Mouse (Mus musculus) intestine, embryonic 14.5 days (tissue): ENCODE measurements at regions not wholly inside any gene's neighbourhood (a gene's known extent, or its start where the extent isn't known, plus 50 kb on each side); places are given as distances from the start of the nearest gene placed in this dataset.

Experiments used
- ATAC-seq: fragments of 200-750 bp; cut with Nextera tagmentation; replicated peaks from 2 replicates; pipeline ENCODE4 v1.8.0; 2017; ENCODE audit warnings: low read depth, moderate number of reproducible peaks, moderate TSS enrichment, moderate library complexity; ENCODE audit not compliant: low FRiP score, low TSS enrichment
- DNase-seq: peaks from one replicate; pipeline ENCODE4 v3.0.0-alpha.2; 2018; ENCODE audit warnings: low spot score
- H3K27ac ChIP-seq: fragments of 300-500 bp; sonication (generic); 2 replicates; pipeline ENCODE4 v1.5.1; 2014; ENCODE audit warnings: low read depth, mild to moderate bottlenecking, control low read depth
- H3K27me3 ChIP-seq: fragments of 300-500 bp; sonication (generic); replicated peaks from 2 replicates; pipeline ENCODE4 v1.6.1; 2014; ENCODE audit warnings: low read length, control low read depth; ENCODE audit not compliant: control insufficient read depth, insufficient read depth
- H3K36me3 ChIP-seq: fragments of 300-500 bp; sonication (generic); 2 replicates; pipeline ENCODE4 v1.6.1; 2014; ENCODE audit warnings: low read length, control low read depth; ENCODE audit not compliant: control insufficient read depth, insufficient read depth
- H3K4me1 ChIP-seq: fragments of 300-500 bp; sonication (generic); replicated peaks from 2 replicates; pipeline ENCODE4 v1.6.1; 2014; ENCODE audit warnings: low read length, control low read depth, mixed read lengths; ENCODE audit not compliant: control insufficient read depth, insufficient read depth
- H3K4me2 ChIP-seq: fragments of 300-500 bp; sonication (generic); 2 replicates; pipeline ENCODE4 v1.6.1; 2014; ENCODE audit warnings: low read length
- H3K4me3 ChIP-seq: fragments of 300-500 bp; sonication (generic); 2 replicates; pipeline ENCODE4 v1.5.1; 2014; ENCODE audit warnings: low read depth, low read length, control low read depth, mixed read lengths
- H3K9ac ChIP-seq: fragments of 300-500 bp; sonication (generic); 2 replicates; pipeline ENCODE4 v1.6.1; 2014; ENCODE audit warnings: mild to moderate bottlenecking, low read length
- H3K9me3 ChIP-seq: fragments of 300-500 bp; sonication (generic); 2 replicates; pipeline ENCODE4 v1.6.1; 2016; ENCODE audit warnings: low read length, control low read depth; ENCODE audit not compliant: control insufficient read depth
- whole genome bisulfite sequencing: fragments of 180-500 bp; shearing (Covaris S2); extraction: QIAGEN DNeasy Blood & Tissue Kit; methylation state at CpG from one replicate; pipeline ENCODE4 v1.1.7; 2014; 5-methylcytosine and 5-hydroxymethylcytosine counted together

GRCm38 (mm10) chr8:10831277-10831676 is 177.0 kb downstream of the Irs2 start:
- no peak overlapping the region for H3K4me2 ChIP-seq
- 77% methylated on average over 6 of the region's 6 CpGs for WGBS
- no peaks in the 10 kb centered on the region for H3K36me3 ChIP-seq
- no peak overlapping the region for H3K27ac ChIP-seq
- no peaks in the 10 kb centered on the region for H3K9me3 ChIP-seq
- H3K4me3 ChIP-seq, result no peak overlapping the region
- no peak overlapping the region for H3K9ac ChIP-seq
- no peaks in the 10 kb centered on the region for H3K27me3 ChIP-seq
- DNase-seq (no peak), ATAC-seq (no peak)
- no peaks in the 10 kb centered on the region for H3K4me1 ChIP-seq

- Histone ChIP-seq H3K4me3 (no peak overlapping the region), H3K9ac (no peak overlapping the region), H3K36me3 (no peaks in the 10 kb centered on the region), H3K4me2 (no peak overlapping the region), H3K27me3 (no peaks in the 10 kb centered on the region), H3K4me1 (no peaks in the 10 kb centered on the region), H3K9me3 (no peaks in the 10 kb centered on the region), H3K27ac (no peak overlapping the region)
- WGBS, result 96% methylated on average over 10 of the region's 10 CpGs
- DNase-seq (no peak), ATAC-seq (no peak)
Measured at GRCm38 (mm10) chr8:10830835-10831234, 177.4 kb downstream of the Irs2 start.

- WGBS, result 29% methylated on average over 9 of the region's 9 CpGs
Measured at GRCm38 (mm10) chr8:10828580-10828979, 179.7 kb downstream of the Irs2 start.

GRCm38 (mm10) chr8:10827560-10827959 is 180.7 kb downstream of the Irs2 start:
- no peak overlapping the region for H3K9ac ChIP-seq
- DNase-seq (no peak), ATAC-seq (no peak)
- H3K9me3 ChIP-seq, result no peaks in the 10 kb centered on the region
- H3K4me3 ChIP-seq, result no peak overlapping the region
- no peak overlapping the region for H3K27ac ChIP-seq
- no peaks in the 10 kb centered on the region for H3K27me3 ChIP-seq
- no peaks in the 10 kb centered on the region for H3K4me1 ChIP-seq
- WGBS, result 81% methylated on average over 6 of the region's 6 CpGs
- H3K4me2 ChIP-seq, result no peak overlapping the region
- H3K36me3 ChIP-seq, result no peaks in the 10 kb centered on the region

More at GRCm38 (mm10) chr8:10828580-10828979, 179.7 kb downstream of the Irs2 start:
- Histone ChIP-seq H3K36me3 (no peaks in the 10 kb centered on the region), H3K27me3 (no peaks in the 10 kb centered on the region), H3K9ac (no peak overlapping the region), H3K4me3 (no peak overlapping the region), H3K9me3 (no peaks in the 10 kb centered on the region), H3K27ac (no peak overlapping the region), H3K4me2 (no peak overlapping the region), H3K4me1 (no peaks in the 10 kb centered on the region)
- ATAC-seq (no peak), DNase-seq (no peak)

- H3K27me3 ChIP-seq, result no peaks in the 10 kb centered on the region
Measured at GRCm38 (mm10) chr8:10825981-10826380, 182.3 kb downstream of the Irs2 start.

GRCm38 (mm10) chr8:10825192-10825926 is 182.9 kb downstream of the Irs2 start:
- Histone ChIP-seq H3K9me3 (no peaks in the 10 kb centered on the region), H3K36me3 (no peaks in the 10 kb centered on the region), H3K27ac (no peak overlapping the region), H3K27me3 (no peaks in the 10 kb centered on the region), H3K4me1 (no peaks in the 10 kb centered on the region), H3K9ac (no peak overlapping the region), H3K4me2 (no peak overlapping the region), H3K4me3 (no peak overlapping the region)
- DNase-seq, result no peak
- WGBS, result 75% methylated on average over 10 of the region's 10 CpGs
- no peak for ATAC-seq

More at GRCm38 (mm10) chr8:10825981-10826380, 182.3 kb downstream of the Irs2 start:
- Histone ChIP-seq H3K4me3 (no peak overlapping the region), H3K36me3 (no peaks in the 10 kb centered on the region), H3K27ac (no peak overlapping the region), H3K4me2 (no peak overlapping the region), H3K4me1 (no peaks in the 10 kb centered on the region), H3K9me3 (no peaks in the 10 kb centered on the region), H3K9ac (no peak overlapping the region)
- ATAC-seq (no peak), DNase-seq (no peak)
- 52% methylated on average over 4 of the region's 4 CpGs for WGBS

GRCm38 (mm10) chr8:10821901-10822300 is 186.4 kb downstream of the Irs2 start:
- Histone ChIP-seq H3K9ac (no peak overlapping the region), H3K36me3 (no peaks in the 10 kb centered on the region), H3K27me3 (no peaks in the 10 kb centered on the region), H3K4me3 (no peak overlapping the region), H3K27ac (no peak overlapping the region), H3K4me1 (no peaks in the 10 kb centered on the region), H3K4me2 (no peak overlapping the region), H3K9me3 (no peaks in the 10 kb centered on the region)
- ATAC-seq (no peak), DNase-seq (no peak)
- WGBS, result 84% methylated on average over 2 of the region's 2 CpGs

- no peaks in the 10 kb centered on the region for H3K4me1 ChIP-seq
- H3K4me2 ChIP-seq, result no peak overlapping the region
- no peak for DNase-seq
- 83% methylated on average over 7 of the region's 7 CpGs for WGBS
- no peaks in the 10 kb centered on the region for H3K27me3 ChIP-seq
- no peak overlapping the region for H3K27ac ChIP-seq
- no peak for ATAC-seq
- no peaks in the 10 kb centered on the region for H3K36me3 ChIP-seq
- H3K4me3 ChIP-seq, result no peak overlapping the region
- H3K9ac ChIP-seq, result no peak overlapping the region
- no peaks in the 10 kb centered on the region for H3K9me3 ChIP-seq
Measured at GRCm38 (mm10) chr8:10814499-10814898, 193.8 kb downstream of the Irs2 start.

GRCm38 (mm10) chr8:10812060-10812670 is 196.1 kb downstream of the Irs2 start:
- DNase-seq (no peak), ATAC-seq (no peak)
- Histone ChIP-seq H3K36me3 (no peaks in the 10 kb centered on the region), H3K27ac (no peak overlapping the region), H3K4me2 (no peak overlapping the region), H3K9ac (no peak overlapping the region), H3K27me3 (no peaks in the 10 kb centered on the region), H3K4me1 (no peaks in the 10 kb centered on the region), H3K4me3 (no peak overlapping the region), H3K9me3 (no peaks in the 10 kb centered on the region)
- 61% methylated on average over 10 of the region's 10 CpGs for WGBS
